Mouse (Mus musculus) stomach, postnatal 0 days (tissue): ENCODE measurements at regions not wholly inside any gene's neighbourhood (a gene's known extent, or its start where the extent isn't known, plus 50 kb on each side); places are given as distances from the start of the nearest gene placed in this dataset.

Experiments
- CTCF ChIP-seq: IDR thresholded peaks from 2 replicates; pipeline ENCODE4 v1.5.1; 2016; ENCODE audit warnings: antibody characterized with exemption, low read depth, mild to moderate bottlenecking, moderate library complexity
- EP300 ChIP-seq: optimal IDR thresholded peaks from 2 replicates; pipeline ENCODE3; 2016; ENCODE audit warnings: antibody characterized with exemption

DNA sequence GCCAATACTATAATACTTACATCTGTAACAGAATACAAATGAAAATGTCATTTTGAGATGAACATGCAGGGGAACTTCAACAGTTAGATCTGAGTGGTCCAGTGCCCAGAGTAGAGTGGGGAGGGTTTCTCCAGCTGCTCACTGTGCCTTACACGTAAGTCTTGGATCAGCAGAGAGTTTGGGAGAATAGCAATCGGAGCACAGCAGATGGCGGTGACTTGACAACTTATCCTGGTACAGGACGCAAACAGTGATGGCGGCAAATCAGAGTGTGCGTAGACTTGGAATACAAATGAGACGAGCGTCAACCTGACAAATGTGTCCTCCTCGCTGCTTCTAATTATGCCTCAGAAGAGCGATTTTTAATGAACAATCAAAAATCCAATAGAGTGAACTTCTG is 527.6 kb downstream of the Adgrl2 start:
- TF ChIP-seq CTCF, result no peak
- TF ChIP-seq EP300, result no peak
